Comparison of ENCODE assay signal across 9 mouse cellular contexts in the genomic region with DNA sequence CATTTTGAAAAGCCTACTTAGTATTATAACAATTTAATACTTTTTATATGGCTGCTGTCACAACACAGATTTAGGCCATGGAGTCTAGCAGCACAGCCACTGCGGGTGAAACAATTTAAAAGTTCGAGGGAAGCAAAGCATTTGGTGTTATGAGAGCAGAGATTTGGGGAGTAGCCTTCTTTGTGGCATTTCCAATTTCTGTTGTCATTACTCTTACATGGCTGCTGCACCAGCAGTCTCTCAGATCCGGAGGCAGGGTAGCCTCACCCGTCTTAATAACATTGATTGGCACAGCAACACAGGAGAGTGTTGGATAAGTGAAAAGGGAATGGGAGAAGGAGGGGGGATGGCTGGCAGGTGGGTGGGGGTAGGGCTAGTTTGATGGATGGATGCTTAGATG. TPM values are rescaled to one million over a fixed set of nuclear protein-coding genes. Genes with fewer than 3 reads are reported as not detected.
DNase-seq lines count a peak whose midpoint lies in the region; ATAC-seq and TF ChIP-seq lines count a peak whose summit lies in the region.
"Had no signal": no experiment of that assay in that cellular context is flagged by ENCODE, and none has a peak within 500 bp of the region (broad histone marks: within the 10 kb centered on the region; RNA-seq: fewer than 3 reads in every experiment).

No protein-coding gene starts in this region.

- no peaks in the 10 kb centered on the region for H3K36me3 ChIP-seq in midbrain, embryonic 11.5 days (ENCODE audit: control insufficient read depth, insufficient read depth, low read length)
- no peaks in the 10 kb centered on the region for H3K36me3 ChIP-seq in midbrain, embryonic 10.5 days
- no peaks in the 10 kb centered on the region for H3K36me3 ChIP-seq in hindbrain, embryonic 11.5 days (ENCODE audit: control insufficient read depth, insufficient read depth, low read length)
- no peaks in the 10 kb centered on the region for H3K36me3 ChIP-seq in limb, embryonic 13.5 days
- H3K36me3 ChIP-seq in neural tube, embryonic 14.5 days (ENCODE audit: control insufficient read depth, insufficient read depth, low read length) = no peaks in the 10 kb centered on the region
- no peaks in the 10 kb centered on the region for H3K36me3 ChIP-seq in thymus, adult 2 months (ENCODE audit: control insufficient read depth, insufficient read depth, low read length)
- H3K36me3 ChIP-seq: embryonic facial prominence, embryonic 12.5 days; liver, embryonic 12.5 days had no signal

- DNase-seq in midbrain, embryonic 11.5 days (ENCODE audit: low spot score, missing footprints) = peak; percentile 81
- no peak for DNase-seq in midbrain, embryonic 10.5 days (ENCODE audit: low spot score)
- no peak for DNase-seq in hindbrain, embryonic 11.5 days (ENCODE audit: low spot score)
- no peak for DNase-seq in thymus, adult 2 months
- no peak for DNase-seq in spleen, postnatal 10 days (ENCODE audit: low spot score in 2 of 2)

- no peak overlapping the region for H3K4me3 ChIP-seq in midbrain, embryonic 11.5 days (ENCODE audit: low read depth, low read length)
- H3K4me3 ChIP-seq in midbrain, embryonic 10.5 days = no peak overlapping the region
- no peak overlapping the region for H3K4me3 ChIP-seq in hindbrain, embryonic 11.5 days (ENCODE audit: low read depth, low read length)
- H3K4me3 ChIP-seq in limb, embryonic 13.5 days = no peak overlapping the region; the same call in 1 of the 2 replicates
- H3K4me3 ChIP-seq in neural tube, embryonic 14.5 days (ENCODE audit: low read depth, low read length) = peak overlapping the region; percentile 21; the same call in 1 of the 2 replicates
- H3K4me3 ChIP-seq in thymus, adult 2 months (ENCODE audit: control insufficient read depth, insufficient read depth, low read length) = no peak overlapping the region
- H3K4me3 ChIP-seq: liver, embryonic 12.5 days had no signal

- TF ChIP-seq POLR2A in thymus, adult 2 months (IDR thresholded peaks at IDR 0.05; ENCODE audit: control insufficient read depth, extremely low read depth, insufficient read depth, low read length, poor library complexity) = no peak

- peaks cover 2% of the 10 kb centered on the region; the same call in 1 of the 2 replicates for H3K4me1 ChIP-seq in midbrain, embryonic 11.5 days (ENCODE audit: control insufficient read depth, insufficient read depth, low read length)
- H3K4me1 ChIP-seq in midbrain, embryonic 10.5 days = peaks cover 9% of the 10 kb centered on the region
- no peaks in the 10 kb centered on the region for H3K4me1 ChIP-seq in hindbrain, embryonic 11.5 days (replicated peaks; ENCODE audit: control insufficient read depth, insufficient read depth, low read length)
- peaks cover 19% of the 10 kb centered on the region for H3K4me1 ChIP-seq in limb, embryonic 13.5 days
- H3K4me1 ChIP-seq in neural tube, embryonic 14.5 days (ENCODE audit: control insufficient read depth, insufficient read depth, low read length) = peaks cover 5% of the 10 kb centered on the region; the same call in 1 of the 2 replicates
- H3K4me1 ChIP-seq in thymus, adult 2 months (replicated peaks; ENCODE audit: control insufficient read depth, insufficient read depth, low read length) = no peaks in the 10 kb centered on the region

- H3K27me3 ChIP-seq in midbrain, embryonic 11.5 days (ENCODE audit: control insufficient read depth, insufficient read depth, low read length) = no peaks in the 10 kb centered on the region
- H3K27me3 ChIP-seq in midbrain, embryonic 10.5 days (ENCODE audit: low read depth, poor library complexity, severe bottlenecking) = peaks cover 10% of the 10 kb centered on the region
- H3K27me3 ChIP-seq in hindbrain, embryonic 11.5 days (ENCODE audit: control insufficient read depth, insufficient read depth, low read length) = no peaks in the 10 kb centered on the region
- 0 out of 2 replicates have a peak, but pooled peaks cover 13% of the 10 kb centered on the region for H3K27me3 ChIP-seq in limb, embryonic 13.5 days
- no peaks in the 10 kb centered on the region for H3K27me3 ChIP-seq in neural tube, embryonic 14.5 days (ENCODE audit: control insufficient read depth, insufficient read depth, low read length)
- H3K27me3 ChIP-seq in thymus, adult 2 months (ENCODE audit: control insufficient read depth, insufficient read depth, low read length) = no peaks in the 10 kb centered on the region
- H3K27me3 ChIP-seq: embryonic facial prominence, embryonic 12.5 days had no signal

- H3K27ac ChIP-seq in midbrain, embryonic 11.5 days (ENCODE audit: low read depth, low read length) = no peak overlapping the region
- H3K27ac ChIP-seq in midbrain, embryonic 10.5 days (replicated peaks) = no peak overlapping the region
- no peak overlapping the region for H3K27ac ChIP-seq in hindbrain, embryonic 11.5 days (ENCODE audit: low read depth, low read length)
- H3K27ac ChIP-seq in limb, embryonic 13.5 days = no peak overlapping the region
- peak overlapping the region; percentile 63; the same call in 1 of the 2 replicates for H3K27ac ChIP-seq in neural tube, embryonic 14.5 days (ENCODE audit: low read depth, low read length)
- H3K27ac ChIP-seq in thymus, adult 2 months (ENCODE audit: control insufficient read depth, insufficient read depth, low read length) = no peak overlapping the region
- H3K27ac ChIP-seq: embryonic facial prominence, embryonic 12.5 days; liver, embryonic 12.5 days had no signal

- no peaks in the 10 kb centered on the region for H3K9me3 ChIP-seq in midbrain, embryonic 11.5 days (ENCODE audit: control insufficient read depth, low read length)
- no peaks in the 10 kb centered on the region for H3K9me3 ChIP-seq in midbrain, embryonic 10.5 days (replicated peaks)
- no peaks in the 10 kb centered on the region for H3K9me3 ChIP-seq in hindbrain, embryonic 11.5 days (ENCODE audit: control insufficient read depth, low read length)
- H3K9me3 ChIP-seq in limb, embryonic 13.5 days = no peaks in the 10 kb centered on the region
- H3K9me3 ChIP-seq in neural tube, embryonic 14.5 days (ENCODE audit: control insufficient read depth, low read length) = no peaks in the 10 kb centered on the region
- H3K9me3 ChIP-seq: embryonic facial prominence, embryonic 12.5 days; liver, embryonic 12.5 days had no signal

- no peak for TF ChIP-seq CTCF in thymus, adult 2 months (IDR thresholded peaks at IDR 0.05; ENCODE audit: borderline replicate concordance, control insufficient read depth, extremely low read depth, insufficient read depth, low read length, poor library complexity)

- WGBS in midbrain, embryonic 11.5 days = 80% methylated on average over 4 of the region's 4 CpGs
- 73% methylated on average over 4 of the region's 4 CpGs for WGBS in midbrain, embryonic 10.5 days
- WGBS in hindbrain, embryonic 11.5 days = 74% methylated on average over 4 of the region's 4 CpGs
- 75% methylated on average over 4 of the region's 4 CpGs for WGBS in limb, embryonic 13.5 days
- 58% methylated on average over 4 of the region's 4 CpGs for WGBS in neural tube, embryonic 14.5 days
- WGBS in thymus, adult 2 months = 86% methylated on average over 4 of the region's 4 CpGs

- no peak overlapping the region; the same call in 1 of the 2 replicates for H3K9ac ChIP-seq in midbrain, embryonic 11.5 days (ENCODE audit: low read length)
- H3K9ac ChIP-seq in hindbrain, embryonic 11.5 days (ENCODE audit: low read depth, low read length) = no peak overlapping the region
- H3K9ac ChIP-seq in limb, embryonic 13.5 days = no peak overlapping the region
- H3K9ac ChIP-seq in neural tube, embryonic 14.5 days (replicated peaks; ENCODE audit: low read depth, low read length) = no peak overlapping the region
- H3K9ac ChIP-seq: embryonic facial prominence, embryonic 12.5 days had no signal

- no peak for ATAC-seq in midbrain, embryonic 11.5 days (ENCODE audit: low FRiP score)
- ATAC-seq in hindbrain, embryonic 11.5 days (ENCODE audit: low FRiP score) = peak; percentile 14; the same call in 1 of the 2 replicates
- no peak for ATAC-seq in limb, embryonic 13.5 days (ENCODE audit: low FRiP score, low read depth)
- ATAC-seq in neural tube, embryonic 14.5 days (ENCODE audit: low read depth) = no peak

- H3K4me2 ChIP-seq in midbrain, embryonic 11.5 days = no peak overlapping the region
- no peak overlapping the region for H3K4me2 ChIP-seq in hindbrain, embryonic 11.5 days (replicated peaks; ENCODE audit: low read depth, low read length)
- peak overlapping the region; percentile 62; the same call in 1 of the 2 replicates for H3K4me2 ChIP-seq in limb, embryonic 13.5 days (replicated peaks)
- H3K4me2 ChIP-seq in neural tube, embryonic 14.5 days (ENCODE audit: low read depth, low read length) = peak overlapping the region; percentile 49

RNA-seq across cellular contexts. Expression of a gene that starts 58.5 kb away (rescaled TPM):
- 31.0 and 33.5 TPM in 2 replicates for polyA plus RNA-seq in midbrain, embryonic 11.5 days (2014; fragmentation: Nextera tagmentation; extraction: Ambion mirVana)
- 28.4 and 30.3 TPM in 2 replicates for polyA plus RNA-seq in midbrain, embryonic 10.5 days (2016; fragmentation: Nextera tagmentation; extraction: Ambion mirVana)
- 25.1 and 28.0 TPM in 2 replicates for polyA plus RNA-seq in hindbrain, embryonic 11.5 days (2014; fragmentation: Nextera tagmentation; extraction: Ambion mirVana)
- 18.7 and 18.9 TPM in 2 replicates for polyA plus RNA-seq in limb, embryonic 13.5 days (2015; fragmentation: Nextera tagmentation; extraction: Ambion mirVana)
- 14.8 and 18.1 TPM in 2 replicates for polyA plus RNA-seq in neural tube, embryonic 14.5 days (2014; fragmentation: Nextera tagmentation; extraction: Ambion mirVana)
- 5.4 and 7.2 TPM in 2 replicates for polyA plus RNA-seq in thymus, adult 2 months (2012; rRNA removed)

Comparison
In these comparisons a context has a peak if more than half of its experiments do, and no peak if none do; other contexts are left out.
1. H3K4me2 ChIP-seq: peak in limb, embryonic 13.5 days (single experiment) and neural tube, embryonic 14.5 days (single experiment); none in midbrain, embryonic 11.5 days (single experiment) and hindbrain, embryonic 11.5 days (single experiment).